ENCODE assay signal across 7 mouse cellular contexts in genomic region chr10:122986320-122987225, GRCm38 (mm10).
DNase-seq lines count a peak whose midpoint lies in the region; ATAC-seq lines count a peak whose summit lies in the region.

No protein-coding gene starts in this region.

- peak overlapping the region; percentile 71 for H3K4me2 ChIP-seq in hindbrain, embryonic 16.5 days (ENCODE audit: low read length)

- 0 out of 2 replicates have a peak, but pooled peaks cover 4% of the 10 kb centered on the region for H3K36me3 ChIP-seq in hindbrain, embryonic 16.5 days (ENCODE audit: control insufficient read depth, insufficient read depth, low read length)

- H3K27me3 ChIP-seq in hindbrain, embryonic 16.5 days (replicated peaks; ENCODE audit: control insufficient read depth, insufficient read depth, low read length), result no peaks in the 10 kb centered on the region

- peak overlapping the region; percentile 91 for H3K4me3 ChIP-seq in hindbrain, embryonic 16.5 days (ENCODE audit: low read length)

- peak overlapping the region; percentile 100 for H3K27ac ChIP-seq in hindbrain, embryonic 16.5 days (ENCODE audit: low read depth, low read length)

- H3K9ac ChIP-seq in hindbrain, embryonic 16.5 days (ENCODE audit: low read depth, low read length), result peak overlapping the region; percentile 97

- peaks cover 16% of the 10 kb centered on the region for H3K4me1 ChIP-seq in hindbrain, embryonic 16.5 days (ENCODE audit: control insufficient read depth, insufficient read depth, low read depth, low read length)

- WGBS in hindbrain, embryonic 16.5 days, result 12% methylated on average over 43 of the region's 54 CpGs

- DNase-seq in adrenal gland, adult (ENCODE audit: inconsistent age in 2 of 2, low spot score in 1 of 2), result peak; percentile 87 to 95
- peak; percentile 88 to 89 for DNase-seq in cerebellum, postnatal 25 days
- peak; percentile 72 to 82 for DNase-seq in frontal cortex, postnatal 36 days (ENCODE audit: low spot score in 2 of 2)
- peak; percentile 65 to 70 for DNase-seq in left cerebral cortex, adult 8-10 months (ENCODE audit: low spot score in 2 of 2)
- DNase-seq in right cerebral cortex, postnatal 4 days, result peak; percentile 70

- H3K9me3 ChIP-seq in hindbrain, embryonic 16.5 days (ENCODE audit: control insufficient read depth, low read length), result no peaks in the 10 kb centered on the region

- peak; percentile 70 for ATAC-seq in hindbrain, embryonic 16.5 days
- peak; percentile 50 for ATAC-seq in megakaryocyte, adult 5-6 weeks (ENCODE audit: poor library complexity, severe bottlenecking)

Comparison
In these comparisons a context has a peak if more than half of its experiments do, and no peak if none do; other contexts are left out.
1. Peak in every context shown above with its lines: DNase-seq, ATAC-seq, H3K4me3 ChIP-seq and H3K27ac ChIP-seq.